Mouse (Mus musculus) embryonic facial prominence, embryonic 15.5 days (tissue): ENCODE results near the gene Hs6st3. TPM values are rescaled to one million over a fixed set of nuclear protein-coding genes. Genes with fewer than 3 reads are reported as not detected.
A peak's percentile ranks its signal among the peaks of the same experiment; 100 is the strongest.

Source experiments
- ATAC-seq: fragments of 200-750 bp; cut with Nextera tagmentation; 2 replicates; pipeline ENCODE4 v1.8.0; 2017; ENCODE audit warnings: low read depth, moderate TSS enrichment; ENCODE audit not compliant: insufficient number of reproducible peaks, low FRiP score, low TSS enrichment
- H3K27ac ChIP-seq: fragments of 300-500 bp; sonication (generic); replicated peaks from 2 replicates; pipeline ENCODE4 v1.5.1; 2015; ENCODE audit warnings: mild to moderate bottlenecking, inconsistent platforms
- H3K27me3 ChIP-seq: fragments of 300-500 bp; sonication (generic); 2 replicates; pipeline ENCODE4 v1.6.1; 2015; ENCODE audit warnings: inconsistent platforms
- H3K36me3 ChIP-seq: fragments of 300-500 bp; sonication (generic); 2 replicates; pipeline ENCODE4 v1.6.1; 2015; ENCODE audit warnings: mild to moderate bottlenecking, inconsistent platforms
- H3K4me1 ChIP-seq: fragments of 300-500 bp; sonication (generic); 2 replicates; pipeline ENCODE4 v1.6.1; 2015; ENCODE audit warnings: inconsistent platforms
- H3K4me2 ChIP-seq: fragments of 300-500 bp; sonication (generic); replicated peaks from 2 replicates; pipeline ENCODE4 v1.6.1; 2015; ENCODE audit warnings: mild to moderate bottlenecking, inconsistent platforms
- H3K4me3 ChIP-seq: fragments of 300-500 bp; sonication (generic); replicated peaks from 2 replicates; pipeline ENCODE4 v1.5.1; 2015; ENCODE audit warnings: mild to moderate bottlenecking, inconsistent platforms
- H3K9ac ChIP-seq: fragments of 300-500 bp; sonication (generic); 2 replicates; pipeline ENCODE4 v1.6.1; 2015; ENCODE audit warnings: inconsistent platforms
- H3K9me3 ChIP-seq: fragments of 300-500 bp; sonication (generic); replicated peaks from 2 replicates; pipeline ENCODE4 v1.6.1; 2016; ENCODE audit warnings: inconsistent platforms
- WGBS: fragments of 180-500 bp; shearing (Covaris S2); methylation state at CpG from one replicate; pipeline ENCODE4 v1.1.7; 2015; 5-methylcytosine and 5-hydroxymethylcytosine counted together
- polyA plus RNA-seq: library from polyadenylated mRNA; unstranded; fragments of >200 nt; fragmentation: Nextera tagmentation; extraction: Ambion mirVana; gene quantifications from 2 replicates; pipeline ENCODE4 v1.2.1, GENCODE M21; 2015

Hs6st3 gene
- polyA plus RNA-seq, 1 experiment from 2014 or later = 0.19 TPM

- Histone ChIP-seq H3K36me3 (no peaks in the 10 kb centered on the region), H3K4me1 (no peaks in the 10 kb centered on the region), H3K9ac (no peak overlapping the region), H3K4me3 (no peak overlapping the region), H3K4me2 (no peak overlapping the region), H3K9me3 (no peaks in the 10 kb centered on the region), H3K27me3 (no peaks in the 10 kb centered on the region), H3K27ac (no peak overlapping the region)
- WGBS = 70% methylated on average over 11 of the region's 11 CpGs
- no peak for ATAC-seq
Measured at GRCm38 (mm10) chr14:119347236-119347635, 209.1 kb downstream of the Hs6st3 start.

DNA sequence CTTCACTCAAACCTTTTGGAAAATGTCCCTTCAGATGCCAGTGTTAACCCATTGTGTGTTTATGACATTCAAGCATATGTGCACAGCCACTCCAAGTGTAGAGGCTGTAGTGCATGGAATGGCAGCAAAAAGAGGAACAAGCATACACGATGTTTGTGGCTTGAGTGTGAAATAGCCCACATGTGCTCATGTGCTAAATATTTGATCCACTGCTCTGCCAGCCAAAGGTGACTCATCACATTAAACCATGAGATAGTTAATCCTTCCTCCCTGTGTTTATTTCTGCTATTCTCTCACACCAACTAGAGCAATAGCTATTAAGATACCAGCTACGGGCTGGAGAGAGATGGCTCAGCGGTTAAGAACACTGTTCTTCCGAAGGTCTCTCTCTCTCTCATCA, 223.3 kb downstream of the Hs6st3 start:
- no peaks in the 10 kb centered on the region for H3K27me3 ChIP-seq
- no peak for ATAC-seq
- WGBS = 92% methylated on average over 4 of the region's 4 CpGs
- no peak overlapping the region for H3K9ac ChIP-seq
- no peaks in the 10 kb centered on the region for H3K36me3 ChIP-seq
- H3K9me3 ChIP-seq = no peaks in the 10 kb centered on the region
- H3K4me1 ChIP-seq = no peaks in the 10 kb centered on the region
- H3K4me2 ChIP-seq = no peak overlapping the region
- no peak overlapping the region for H3K27ac ChIP-seq
- no peak overlapping the region for H3K4me3 ChIP-seq

DNA sequence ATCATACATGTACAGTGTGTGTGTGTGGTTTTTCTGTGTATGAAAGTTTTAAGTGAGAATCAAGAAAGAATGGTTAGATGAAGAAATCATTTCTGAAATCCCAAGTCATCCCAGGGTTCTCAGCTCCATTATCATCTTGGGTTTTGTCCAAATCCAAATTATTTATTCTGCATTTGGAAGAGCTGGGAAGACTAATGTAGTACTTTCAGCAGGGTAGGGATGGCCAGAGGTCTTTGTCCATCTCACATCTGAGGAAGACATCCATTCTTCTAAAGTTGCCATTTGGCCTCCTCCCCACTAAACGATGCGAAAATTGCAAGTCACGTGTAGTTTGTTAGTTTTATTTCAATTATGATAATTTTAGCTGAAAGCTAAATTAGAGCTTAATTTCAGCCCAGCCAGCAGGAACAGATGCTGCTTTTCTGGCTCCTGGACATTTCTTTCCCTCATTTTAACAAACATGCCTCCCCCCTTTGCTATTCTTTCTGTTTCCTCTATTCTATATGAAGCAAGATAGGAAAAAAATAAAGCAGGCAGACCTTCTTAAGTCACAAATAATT, 229.8 kb downstream of the Hs6st3 start:
- no peak for ATAC-seq

DNA sequence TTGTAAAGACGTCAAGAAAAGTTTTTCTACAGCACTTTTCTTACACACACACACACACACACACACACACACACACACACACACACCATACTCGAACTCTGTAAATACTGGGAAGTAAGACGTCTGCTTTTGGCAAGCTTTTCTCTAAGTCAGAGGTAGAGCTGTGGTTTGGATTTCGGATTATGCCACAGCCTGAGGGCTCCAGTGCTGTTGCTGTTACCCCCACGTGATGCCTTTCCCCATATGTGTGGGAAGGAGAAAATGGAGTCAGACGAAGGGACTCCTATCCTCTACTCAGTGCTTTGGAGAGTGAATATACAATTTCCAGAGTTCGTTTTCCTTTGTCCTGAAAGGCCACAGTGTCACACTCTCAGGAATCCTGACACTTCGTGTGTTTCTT, 231.1 kb downstream of the Hs6st3 start:
- no peak overlapping the region for H3K27ac ChIP-seq
- H3K9ac ChIP-seq = no peak overlapping the region
- no peak for ATAC-seq
- H3K9me3 ChIP-seq = no peaks in the 10 kb centered on the region
- no peaks in the 10 kb centered on the region for H3K4me1 ChIP-seq
- H3K36me3 ChIP-seq = no peaks in the 10 kb centered on the region
- no peak overlapping the region for H3K4me2 ChIP-seq
- WGBS = 51% methylated on average over 8 of the region's 8 CpGs
- H3K4me3 ChIP-seq = no peak overlapping the region
- H3K27me3 ChIP-seq = no peaks in the 10 kb centered on the region

More for the DNA sequence above, 229.8 kb downstream of the Hs6st3 start:
- no peak overlapping the region for H3K4me3 ChIP-seq
- H3K9ac ChIP-seq = no peak overlapping the region
- H3K4me1 ChIP-seq = no peaks in the 10 kb centered on the region
- no peak overlapping the region for H3K4me2 ChIP-seq
- H3K27ac ChIP-seq = no peak overlapping the region
- 57% methylated on average over 3 of the region's 3 CpGs for whole genome bisulfite sequencing
- no peaks in the 10 kb centered on the region for H3K27me3 ChIP-seq
- no peaks in the 10 kb centered on the region for H3K9me3 ChIP-seq
- H3K36me3 ChIP-seq = no peaks in the 10 kb centered on the region

GRCm38 (mm10) chr14:119370013-119370412, 231.9 kb downstream of the Hs6st3 start:
- Histone ChIP-seq H3K9me3 (no peaks in the 10 kb centered on the region), H3K9ac (no peak overlapping the region), H3K4me2 (no peak overlapping the region), H3K36me3 (no peaks in the 10 kb centered on the region), H3K4me1 (no peaks in the 10 kb centered on the region), H3K27me3 (no peaks in the 10 kb centered on the region), H3K4me3 (no peak overlapping the region), H3K27ac (no peak overlapping the region)
- WGBS = 78% methylated on average over 7 of the region's 7 CpGs
- no peak; the same call in 1 of the 2 replicates for ATAC-seq

- H3K9ac ChIP-seq = no peak overlapping the region
- no peaks in the 10 kb centered on the region for H3K27me3 ChIP-seq
- no peaks in the 10 kb centered on the region for H3K9me3 ChIP-seq
- H3K36me3 ChIP-seq = no peaks in the 10 kb centered on the region
- no peak overlapping the region for H3K27ac ChIP-seq
- ATAC-seq = no peak
- WGBS = 82% methylated on average over 2 of the region's 2 CpGs
- no peak overlapping the region for H3K4me3 ChIP-seq
- H3K4me2 ChIP-seq = no peak overlapping the region
- H3K4me1 ChIP-seq = no peaks in the 10 kb centered on the region
Measured at GRCm38 (mm10) chr14:119379303-119379702, 241.2 kb downstream of the Hs6st3 start.

DNA sequence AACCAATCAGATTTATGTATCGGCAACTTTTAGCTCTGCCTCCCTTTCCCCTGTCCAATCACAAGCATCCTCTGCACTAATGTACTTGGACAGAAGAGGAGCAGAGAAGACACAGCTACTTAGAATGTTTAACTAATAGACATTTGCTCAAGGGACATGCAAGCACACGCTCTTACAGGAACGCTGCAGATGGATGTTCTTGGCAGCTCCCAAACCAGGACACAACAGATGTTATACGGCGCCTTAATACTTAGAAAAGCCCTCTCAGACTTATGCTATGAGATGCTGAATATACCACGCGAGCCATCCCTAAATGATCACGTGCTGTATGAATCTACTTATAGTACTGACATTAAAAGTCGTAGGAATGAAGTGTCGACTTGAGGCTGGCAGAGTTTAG, 263.5 kb downstream of the Hs6st3 start:
- Histone ChIP-seq H3K9me3 (no peaks in the 10 kb centered on the region), H3K4me2 (no peak overlapping the region), H3K9ac (no peak overlapping the region), H3K4me1 (no peaks in the 10 kb centered on the region), H3K36me3 (no peaks in the 10 kb centered on the region), H3K27ac (no peak overlapping the region), H3K27me3 (no peaks in the 10 kb centered on the region), H3K4me3 (no peak overlapping the region)
- WGBS = 79% methylated on average over 10 of the region's 10 CpGs
- ATAC-seq = no peak

DNA sequence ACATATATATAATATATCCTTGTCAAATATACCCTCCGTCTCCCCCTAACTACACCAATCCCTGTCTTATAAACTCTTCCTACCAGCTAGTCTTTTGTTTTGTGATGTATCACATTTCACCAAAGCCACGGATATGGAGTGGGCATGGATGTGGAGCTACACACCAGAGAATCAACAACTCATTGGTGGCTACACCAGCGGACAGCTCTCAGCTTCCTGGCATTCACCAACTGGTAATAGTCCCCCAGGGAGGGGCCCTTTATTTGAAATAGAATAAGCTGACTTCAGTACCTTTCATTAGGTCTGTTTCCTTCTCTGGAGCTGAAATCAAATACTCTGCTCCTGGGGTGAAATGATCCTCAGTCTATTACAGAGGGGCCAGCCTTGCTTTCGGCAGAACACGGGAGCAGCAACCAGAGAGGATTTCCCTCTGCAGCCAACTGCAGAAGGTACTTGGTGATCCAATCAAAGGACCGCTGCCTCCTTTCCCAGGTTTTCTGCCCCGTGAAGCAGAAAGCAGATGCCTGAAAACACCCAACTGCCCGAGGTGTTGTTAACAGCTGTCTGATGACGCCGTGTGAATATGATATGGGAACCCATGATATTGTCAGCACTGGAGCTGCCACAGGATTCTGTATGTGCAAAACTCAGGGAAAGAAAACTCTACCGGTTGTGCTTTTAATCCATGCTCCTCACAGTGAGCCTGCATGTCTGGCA, 271.4 kb downstream of the Hs6st3 start:
- no peak overlapping the region for H3K4me3 ChIP-seq
- peak; percentile 54; the same call in 1 of the 2 replicates for ATAC-seq
- no peaks in the 10 kb centered on the region for H3K9me3 ChIP-seq
- H3K36me3 ChIP-seq = no peaks in the 10 kb centered on the region
- H3K27me3 ChIP-seq = no peaks in the 10 kb centered on the region
- WGBS = 43% methylated on average over 11 of the region's 11 CpGs
- H3K27ac ChIP-seq = no peak overlapping the region
- H3K4me1 ChIP-seq = no peaks in the 10 kb centered on the region
- no peak overlapping the region for H3K4me2 ChIP-seq
- H3K9ac ChIP-seq = no peak overlapping the region

GRCm38 (mm10) chr14:119422894-119423293, 284.8 kb downstream of the Hs6st3 start:
- H3K27ac ChIP-seq = no peak overlapping the region
- H3K4me2 ChIP-seq = no peak overlapping the region
- 86% methylated on average over 5 of the region's 5 CpGs for WGBS
- H3K4me3 ChIP-seq = no peak overlapping the region
- H3K36me3 ChIP-seq = no peaks in the 10 kb centered on the region
- no peak overlapping the region for H3K9ac ChIP-seq
- no peaks in the 10 kb centered on the region for H3K27me3 ChIP-seq
- no peaks in the 10 kb centered on the region for H3K9me3 ChIP-seq
- ATAC-seq = no peak
- no peaks in the 10 kb centered on the region for H3K4me1 ChIP-seq

GRCm38 (mm10) chr14:119450471-119450870, 312.3 kb downstream of the Hs6st3 start:
- no peak for ATAC-seq
- no peak overlapping the region for H3K9ac ChIP-seq
- H3K27me3 ChIP-seq = no peaks in the 10 kb centered on the region
- no peak overlapping the region for H3K27ac ChIP-seq
- 35% methylated on average over 4 of the region's 4 CpGs for WGBS
- H3K9me3 ChIP-seq = no peaks in the 10 kb centered on the region
- no peak overlapping the region for H3K4me3 ChIP-seq
- no peaks in the 10 kb centered on the region for H3K4me1 ChIP-seq
- H3K36me3 ChIP-seq = no peaks in the 10 kb centered on the region
- H3K4me2 ChIP-seq = no peak overlapping the region

GRCm38 (mm10) chr14:119451594-119451993, 313.5 kb downstream of the Hs6st3 start:
- Histone ChIP-seq H3K9ac (no peak overlapping the region), H3K4me3 (no peak overlapping the region), H3K27me3 (no peaks in the 10 kb centered on the region), H3K9me3 (no peaks in the 10 kb centered on the region), H3K4me1 (no peaks in the 10 kb centered on the region), H3K27ac (no peak overlapping the region), H3K36me3 (no peaks in the 10 kb centered on the region), H3K4me2 (no peak overlapping the region)
- ATAC-seq = no peak

- no peak overlapping the region for H3K9ac ChIP-seq
- no peaks in the 10 kb centered on the region for H3K27me3 ChIP-seq
- H3K27ac ChIP-seq = no peak overlapping the region
- no peak overlapping the region for H3K4me3 ChIP-seq
- H3K9me3 ChIP-seq = no peaks in the 10 kb centered on the region
- no peak for ATAC-seq
- H3K4me1 ChIP-seq = no peaks in the 10 kb centered on the region
- H3K36me3 ChIP-seq = no peaks in the 10 kb centered on the region
- H3K4me2 ChIP-seq = no peak overlapping the region
Measured at GRCm38 (mm10) chr14:119452382-119452781, 314.2 kb downstream of the Hs6st3 start.
